Mouse (Mus musculus): ENCODE measurements around the gene Antxrl. TPM values are rescaled to one million over a fixed set of nuclear protein-coding genes. Genes with fewer than 3 reads are reported as not detected.

The Antxrl gene
- total RNA-seq, 2 experiments from 2014 or later = not detected

DNA sequence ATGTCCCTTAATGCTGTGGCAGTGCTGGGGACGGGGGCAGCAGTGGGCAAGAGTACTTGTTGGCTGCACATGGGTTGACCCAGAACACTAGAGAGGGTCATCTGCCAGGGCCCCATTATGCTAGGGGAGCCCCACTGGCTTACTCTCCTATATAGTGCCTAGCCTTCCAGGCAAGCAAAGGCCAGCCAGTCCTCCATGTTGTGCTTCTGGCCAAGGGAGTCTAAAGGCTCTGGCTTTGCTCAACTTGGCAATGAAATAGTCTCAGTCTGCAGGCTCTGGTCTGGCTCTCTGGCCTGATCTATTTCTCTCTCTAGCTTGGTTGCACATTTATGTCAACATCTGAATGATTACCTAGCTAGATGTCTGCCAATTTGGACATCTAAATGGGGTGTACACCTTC is 40.3 kb downstream of the Antxrl start:
- intact Hi-C loops (cut with DNase I) = no loop called here
- DNase-seq (ENCODE audit: low spot score in 2 of 2) = no peak

GRCm38 (mm10) chr14:34096161-34096560 is 43.7 kb downstream of the Antxrl start:
- intact Hi-C loops (cut with DNase I) = no loop called here

DNA sequence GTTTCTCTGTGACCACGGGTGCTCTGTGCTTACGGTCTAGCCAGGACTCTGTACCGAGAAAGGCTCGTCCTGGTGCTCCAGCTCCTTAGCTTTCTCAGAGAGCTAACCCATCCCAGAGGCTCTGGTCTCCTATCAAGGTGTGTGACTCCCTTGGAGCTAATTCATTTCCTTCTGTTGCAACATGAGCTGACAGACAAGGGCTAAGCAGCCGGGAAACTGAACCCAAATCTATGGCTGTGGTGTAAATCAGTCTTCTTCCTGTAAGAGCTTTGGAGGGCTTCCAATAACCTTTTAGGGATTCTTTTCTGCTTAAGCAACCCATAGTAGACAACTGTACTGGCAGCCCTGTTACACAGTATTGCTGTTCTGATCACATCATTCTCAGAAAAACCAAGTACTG is 50.1 kb downstream of the Antxrl start, which contains the start of gene A630023A22Rik:
TSS of gene A630023A22Rik (minus strand) at position 154 of the 400 bp plus-strand sequence.
- intact Hi-C loops (cut with DNase I) = no loop called here
- DNase-seq (ENCODE audit: low spot score in 2 of 2) = no peak

More at GRCm38 (mm10) chr14:34096161-34096560, 43.7 kb downstream of the Antxrl start:
- DNase-seq (ENCODE audit: low spot score in 2 of 2) = no peak

- intact Hi-C loops (cut with DNase I) = loop anchor here (2.0 kb wide), 1 partner anchor 23 kb away; no protein-coding TSS in a partner anchor
- no peak for DNase-seq (ENCODE audit: low spot score in 2 of 2)
Measured at GRCm38 (mm10) chr14:34103855-34104254, 51.3 kb downstream of the Antxrl start.

DNA sequence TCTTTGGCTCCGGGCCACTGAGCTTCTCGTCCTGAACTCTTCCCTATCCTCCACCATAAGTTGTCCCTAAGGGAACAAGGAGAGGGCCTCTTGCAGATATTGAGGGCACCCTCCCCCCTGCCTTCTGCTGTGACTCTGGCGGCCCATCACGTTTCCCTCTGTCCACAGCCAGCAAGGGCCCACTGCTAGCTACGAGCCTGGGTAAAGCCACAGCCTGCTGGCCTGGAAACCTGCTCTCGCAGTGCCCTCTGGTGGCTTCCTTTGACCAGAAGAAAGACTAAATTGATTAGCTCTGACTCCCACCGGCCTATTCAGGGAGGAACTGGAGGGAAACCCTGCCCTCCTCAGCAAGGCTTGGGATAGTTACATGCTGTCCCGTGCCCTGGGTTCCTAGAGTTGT is 52.4 kb downstream of the Antxrl start:
- DNase-seq (ENCODE audit: low spot score in 2 of 2) = peak; percentile 30 to 51
- intact Hi-C loops (cut with DNase I) = loop anchor here (2.0 kb wide), 1 partner anchor 24 kb away; no protein-coding TSS in a partner anchor

DNA sequence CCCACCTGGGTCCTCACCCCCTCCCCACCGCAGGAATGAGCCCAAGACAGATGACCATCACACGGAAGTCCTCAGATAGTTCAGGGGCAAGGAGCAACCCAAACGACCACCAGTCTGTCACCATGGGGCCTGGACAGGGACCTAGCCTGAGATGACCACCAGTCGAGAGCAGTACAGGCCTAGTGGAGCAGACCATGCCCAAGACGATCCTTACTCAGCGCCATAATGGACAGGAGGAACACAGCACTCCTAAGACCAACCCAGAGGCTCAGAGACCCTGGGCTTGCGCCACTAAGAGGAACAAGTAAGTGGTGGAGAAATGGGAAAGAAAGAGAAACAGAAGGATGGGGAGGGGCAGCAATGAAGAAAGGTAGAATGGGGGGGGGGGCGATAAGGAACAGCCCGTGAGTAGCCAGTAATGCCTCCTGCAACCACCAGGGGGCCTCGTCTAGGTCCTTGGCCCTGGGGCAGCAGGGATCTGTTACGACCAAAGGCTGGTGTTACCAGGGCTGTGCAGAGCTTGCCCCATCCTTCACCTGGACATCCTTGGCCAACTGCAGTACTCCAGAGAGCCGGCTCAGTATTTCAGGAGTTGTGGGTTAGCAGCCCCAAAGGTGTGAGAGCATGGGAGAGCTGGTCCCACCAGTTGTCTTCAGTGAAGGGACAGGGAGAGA is 54.0 kb downstream of the Antxrl start:
- intact Hi-C loops (cut with DNase I) = no loop called here
- DNase-seq (ENCODE audit: low spot score in 2 of 2) = no peak

DNA sequence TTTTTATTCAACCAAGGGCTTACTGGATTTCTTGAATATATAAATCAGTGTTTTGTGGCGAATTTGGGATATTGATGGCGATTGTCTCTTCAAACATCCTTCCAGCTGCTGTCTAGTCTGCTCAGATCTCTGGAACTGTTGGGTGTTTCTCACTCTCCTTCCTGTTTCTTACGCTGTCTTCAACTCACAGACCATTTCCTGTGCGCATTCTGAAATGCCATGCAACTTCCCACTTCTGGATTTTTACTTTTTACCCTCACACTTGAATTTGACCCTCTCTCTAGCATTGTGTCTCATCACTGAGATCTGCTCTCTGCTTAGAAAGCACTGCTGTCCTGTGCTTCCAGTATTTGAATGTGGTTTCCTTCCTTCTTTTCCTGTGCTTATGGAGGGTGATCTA is 55.1 kb downstream of the Antxrl start:
- intact Hi-C loops (cut with DNase I) = no loop called here
- DNase-seq (ENCODE audit: low spot score in 2 of 2) = no peak

- intact Hi-C loops (cut with DNase I) = no loop called here
- DNase-seq (ENCODE audit: low spot score in 2 of 2) = no peak
Measured at GRCm38 (mm10) chr14:34114311-34114710, 61.8 kb downstream of the Antxrl start.

DNA sequence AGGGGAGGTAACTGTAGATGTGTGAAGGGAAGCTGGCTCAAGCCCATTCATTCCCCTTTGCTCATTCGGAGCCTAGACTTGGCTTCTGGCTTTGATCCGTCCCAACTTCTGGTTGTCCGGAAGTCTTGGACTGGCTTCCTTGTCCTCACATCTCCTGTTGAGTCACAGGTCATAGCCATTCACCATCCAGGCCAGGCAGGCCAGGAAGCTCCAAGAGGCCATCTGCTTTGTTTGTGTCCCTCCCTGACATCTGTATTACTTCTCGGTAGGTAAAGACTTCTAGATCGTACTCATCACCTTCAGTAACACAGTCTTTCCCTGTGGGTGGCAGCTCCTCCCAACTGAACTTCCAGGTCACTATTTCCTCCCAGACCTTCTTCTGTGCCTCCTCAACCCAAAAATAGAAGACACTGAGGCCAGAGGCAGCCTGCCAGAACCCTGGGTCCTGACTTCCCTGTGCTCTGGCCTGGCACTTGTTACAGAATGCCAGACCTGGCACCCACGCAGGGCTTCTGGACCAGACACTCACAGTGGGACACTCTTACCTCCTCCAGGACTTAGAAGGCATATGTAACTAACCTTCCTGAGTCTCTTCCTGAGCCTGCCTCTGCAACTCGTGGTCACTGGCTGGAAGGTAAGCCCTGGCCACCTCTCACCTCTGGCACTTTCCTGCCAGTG is 66.7 kb downstream of the Antxrl start:
- intact Hi-C loops (cut with DNase I) = no loop called here
- no peak for DNase-seq (ENCODE audit: low spot score in 2 of 2)

DNA sequence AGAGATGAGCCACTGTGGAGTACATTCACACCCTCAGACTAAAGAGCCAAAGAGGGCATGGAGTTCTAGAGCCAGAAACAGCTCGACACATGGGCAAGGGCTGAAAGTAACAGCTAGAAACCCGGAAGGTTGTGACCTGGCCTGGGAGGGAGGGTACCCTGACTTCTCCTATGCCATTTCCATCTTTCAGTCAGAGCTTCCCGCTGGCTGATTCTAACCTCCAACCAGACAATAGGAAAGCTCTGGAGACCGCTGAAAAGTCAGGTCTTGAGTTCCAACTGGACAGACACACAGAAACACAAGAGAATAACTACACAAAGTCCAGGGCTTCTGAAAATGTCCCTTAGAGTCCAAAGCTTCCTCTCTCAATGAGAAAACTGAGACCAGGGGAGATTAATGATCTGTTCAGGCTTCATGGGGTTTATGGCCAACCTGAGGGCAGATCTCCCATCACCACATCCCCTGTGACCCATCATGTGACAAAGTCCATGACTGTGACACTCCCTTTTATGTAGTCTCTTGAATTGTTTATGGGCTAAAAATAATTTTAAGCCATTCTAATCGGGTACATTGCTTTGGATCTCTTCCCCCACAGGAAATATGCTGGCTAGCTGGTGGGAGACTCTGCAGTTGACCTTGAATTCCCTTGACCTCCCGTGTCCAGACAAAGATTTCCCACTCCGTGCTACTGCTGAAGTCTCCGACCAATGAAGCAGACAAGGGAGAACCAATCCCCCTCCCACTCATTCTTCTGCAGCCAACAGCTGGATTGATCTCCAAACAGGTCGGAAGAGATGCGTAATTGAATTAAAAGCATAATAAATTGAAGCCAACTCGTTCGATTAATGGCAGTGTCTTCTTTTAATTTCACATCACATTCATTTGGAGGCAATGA is 67.8 kb downstream of the Antxrl start:
- DNase-seq (ENCODE audit: low spot score in 2 of 2) = no peak
- intact Hi-C loops (cut with DNase I) = no loop called here

DNA sequence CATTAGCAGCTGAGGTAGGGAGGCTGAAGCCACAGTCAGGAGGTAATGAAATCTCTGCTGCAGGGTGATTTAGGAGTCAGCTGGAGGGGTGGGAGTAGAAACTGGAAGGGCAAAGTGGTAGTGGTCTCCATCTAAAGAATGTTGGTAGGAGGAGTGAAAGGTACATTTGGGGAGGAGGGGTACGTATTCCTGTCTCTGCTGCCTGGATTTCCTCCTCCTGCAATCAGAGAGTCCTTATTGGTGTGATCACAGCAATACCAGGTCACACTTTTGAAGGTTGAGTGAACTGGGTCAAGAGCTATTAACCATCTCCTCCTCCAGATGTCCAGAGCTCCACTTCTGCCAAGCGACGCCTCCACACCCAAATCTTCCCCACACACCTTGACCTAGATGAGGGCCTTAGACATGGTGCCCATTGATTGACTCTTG is 68.4 kb downstream of the Antxrl start:
- DNase-seq (ENCODE audit: low spot score in 2 of 2) = no peak
- intact Hi-C loops (cut with DNase I) = no loop called here

- no peak for DNase-seq (ENCODE audit: low spot score in 2 of 2)
- intact Hi-C loops (cut with DNase I) = no loop called here
Measured at GRCm38 (mm10) chr14:34121691-34122090, 69.2 kb downstream of the Antxrl start.

Other genes starting within 250 kb of the Antxrl start
- 1 to 10 TPM; 3.4 to 3.9 TPM for gene Gdf10, start 129.1 kb upstream of the Antxrl start, total RNA-seq (2021)
- not detected for gene Gdf2, start 111.7 kb upstream of the Antxrl start, total RNA-seq (2021)
- under 1 TPM in 1 of 2 experiments, not detected in 1; 0.09 TPM for gene Rbp3, start 98.7 kb upstream of the Antxrl start, total RNA-seq (2021)
- 1 to 10 TPM; 3.5 to 4.8 TPM for gene Zfp488, start 73.9 kb upstream of the Antxrl start, total RNA-seq (2021)
- not detected for gene Gm30083, start 37.5 kb upstream of the Antxrl start, total RNA-seq (2021)
- gene Gm5460, start 35.9 kb upstream of the Antxrl start, total RNA-seq (2021) = not detected
- gene Anxa8, start 33.3 kb downstream of the Antxrl start, total RNA-seq (2021) = 1 to 10 TPM in 1 of 2 experiments, under 1 TPM in 1; 0.87 to 1.1 TPM
- gene A630023A22Rik, start 50.0 kb downstream of the Antxrl start, total RNA-seq (2021) = not detected
- not detected for gene Npy4r, start 99.8 kb downstream of the Antxrl start, total RNA-seq (2021)
- 1 to 10 TPM; 2.3 to 3.3 TPM for gene Gprin2, start 148.9 kb downstream of the Antxrl start, total RNA-seq (2021)
- gene Syt15, start 166.9 kb downstream of the Antxrl start, total RNA-seq (2021) = under 1 TPM; 0.71 to 0.96 TPM